In genomic region chr13:73260354-73261035, GRCm38 (mm10) we compare ENCODE assay signal across 10 mouse cellular contexts. TPM values are rescaled to one million over a fixed set of nuclear protein-coding genes. Genes with fewer than 3 reads are reported as not detected.
DNase-seq lines count a peak whose midpoint lies in the region; ATAC-seq and TF ChIP-seq lines count a peak whose summit lies in the region.
"Had no signal": no experiment of that assay in that cellular context is flagged by ENCODE, and none has a peak within 500 bp of the region (broad histone marks: within the 10 kb centered on the region; RNA-seq: fewer than 3 reads in every experiment).

Gene Irx4, plus strand, starts transcription at chr13:73260479.

- ATAC-seq in liver, embryonic 11.5 days (replicated peaks; ENCODE audit: low FRiP score) = no peak
- ATAC-seq in heart, embryonic 11.5 days (replicated peaks; ENCODE audit: insufficient number of reproducible peaks, low FRiP score, low TSS enrichment) = peak; percentile 29; the same call in 1 of the 2 replicates
- no peak for ATAC-seq in intestine, postnatal 0 days
- no peak for ATAC-seq in neural tube, embryonic 15.5 days (ENCODE audit: low FRiP score)
- no peak for ATAC-seq in megakaryocyte progenitor cell, adult 5-6 weeks (replicated peaks; ENCODE audit: poor library complexity)
- ATAC-seq: CD4-positive, CD25-positive, alpha-beta regulatory T cell, adult 4 months had no signal

- H3K4me3 ChIP-seq in liver, embryonic 11.5 days (ENCODE audit: low read depth, low read length) = peak within 1 kb of the TSS; percentile 36
- H3K4me3 ChIP-seq in heart, embryonic 11.5 days (ENCODE audit: low read depth, low read length) = peak within 1 kb of the TSS; percentile 59
- H3K4me3 ChIP-seq in intestine, postnatal 0 days (ENCODE audit: low read depth, low read length) = peak within 1 kb of the TSS; percentile 27
- H3K4me3 ChIP-seq in neural tube, embryonic 15.5 days (replicated peaks) = peak within 1 kb of the TSS; percentile 38

- peaks cover 84% of the 10 kb centered on the region for H3K27me3 ChIP-seq in liver, embryonic 11.5 days (replicated peaks; ENCODE audit: control insufficient read depth, insufficient read depth, low read length)
- peaks cover 78% of the 10 kb centered on the region for H3K27me3 ChIP-seq in heart, embryonic 11.5 days (ENCODE audit: control insufficient read depth, insufficient read depth, low read length)
- peaks cover 81% of the 10 kb centered on the region for H3K27me3 ChIP-seq in intestine, postnatal 0 days (replicated peaks; ENCODE audit: control insufficient read depth, insufficient read depth, low read length)
- H3K27me3 ChIP-seq in neural tube, embryonic 15.5 days (replicated peaks) = peaks cover 92% of the 10 kb centered on the region

- H3K36me3 ChIP-seq in liver, embryonic 11.5 days (ENCODE audit: control insufficient read depth, insufficient read depth, low read length) = no peaks in the 10 kb centered on the region
- no peaks in the 10 kb centered on the region for H3K36me3 ChIP-seq in heart, embryonic 11.5 days (ENCODE audit: control insufficient read depth, insufficient read depth, low read length)
- H3K36me3 ChIP-seq in intestine, postnatal 0 days (ENCODE audit: control insufficient read depth, insufficient read depth) = no peaks in the 10 kb centered on the region
- H3K36me3 ChIP-seq in neural tube, embryonic 15.5 days = no peaks in the 10 kb centered on the region

- 2% methylated on average over 68 of the region's 86 CpGs for WGBS in liver, embryonic 11.5 days
- whole genome bisulfite sequencing in heart, embryonic 11.5 days (ENCODE audit: insufficient replicate concordance) = under 1% methylated on average over 68 of the region's 86 CpGs
- 1% methylated on average over 70 of the region's 86 CpGs for WGBS in intestine, postnatal 0 days
- under 1% methylated on average over 79 of the region's 86 CpGs for WGBS in neural tube, embryonic 15.5 days

- H3K27ac ChIP-seq in liver, embryonic 11.5 days (ENCODE audit: low read depth, low read length) = no peak within 1 kb of the TSS
- peak within 1 kb of the TSS; percentile 92 for H3K27ac ChIP-seq in heart, embryonic 11.5 days (ENCODE audit: low read depth, low read length)
- H3K27ac ChIP-seq in intestine, postnatal 0 days (ENCODE audit: low read depth, low read length) = no peak within 1 kb of the TSS
- H3K27ac ChIP-seq in neural tube, embryonic 15.5 days (replicated peaks) = no peak within 1 kb of the TSS

- H3K9ac ChIP-seq in liver, embryonic 11.5 days (ENCODE audit: low read depth, low read length) = no peak within 1 kb of the TSS
- peak within 1 kb of the TSS; percentile 88 for H3K9ac ChIP-seq in heart, embryonic 11.5 days (ENCODE audit: low read depth, low read length)
- H3K9ac ChIP-seq in intestine, postnatal 0 days (ENCODE audit: low read depth, low read length) = no peak within 1 kb of the TSS
- H3K9ac ChIP-seq in neural tube, embryonic 15.5 days (replicated peaks) = no peak within 1 kb of the TSS

- H3K4me1 ChIP-seq in liver, embryonic 11.5 days (replicated peaks; ENCODE audit: control insufficient read depth, insufficient read depth, low read length) = no peaks in the 10 kb centered on the region; the same call in 1 of the 2 replicates
- H3K4me1 ChIP-seq in heart, embryonic 11.5 days (ENCODE audit: control insufficient read depth, insufficient read depth, low read length) = peaks cover 30% of the 10 kb centered on the region
- H3K4me1 ChIP-seq in intestine, postnatal 0 days (replicated peaks; ENCODE audit: control insufficient read depth, insufficient read depth, low read length) = no peaks in the 10 kb centered on the region
- H3K4me1 ChIP-seq in neural tube, embryonic 15.5 days = peaks cover 41% of the 10 kb centered on the region

- peak within 1 kb of the TSS; percentile 53 for H3K4me2 ChIP-seq in liver, embryonic 11.5 days
- H3K4me2 ChIP-seq in heart, embryonic 11.5 days = peak within 1 kb of the TSS; percentile 76
- peak within 1 kb of the TSS; percentile 64 for H3K4me2 ChIP-seq in intestine, postnatal 0 days (replicated peaks; ENCODE audit: low read depth)
- H3K4me2 ChIP-seq in neural tube, embryonic 15.5 days = peak within 1 kb of the TSS; percentile 86

- H3K9me3 ChIP-seq in liver, embryonic 11.5 days (ENCODE audit: control insufficient read depth, low read length) = no peaks in the 10 kb centered on the region
- H3K9me3 ChIP-seq in heart, embryonic 11.5 days (replicated peaks; ENCODE audit: control insufficient read depth, low read length) = no peaks in the 10 kb centered on the region
- H3K9me3 ChIP-seq in intestine, postnatal 0 days (ENCODE audit: control insufficient read depth) = no peaks in the 10 kb centered on the region
- no peaks in the 10 kb centered on the region for H3K9me3 ChIP-seq in neural tube, embryonic 15.5 days (replicated peaks)

- no peak for TF ChIP-seq CTCF in intestine, postnatal 0 days (IDR thresholded peaks at IDR 0.05; ENCODE audit: low read depth)

- no peak for DNase-seq in liver, embryonic 11.5 days (ENCODE audit: low spot score)
- no peak for DNase-seq in liver
- no peak for DNase-seq in adrenal gland, adult 18-20 months (ENCODE audit: low spot score in 2 of 2)
- DNase-seq in frontal cortex, postnatal 25 days (ENCODE audit: low spot score in 2 of 2) = no peak
- DNase-seq: kidney, adult 9 months had no signal

RNA-seq across cellular contexts. Expression of gene Irx4, which starts in this region (rescaled TPM):
- 0.17 TPM in 1 of 2 replicates, not detected in the other for polyA plus RNA-seq in liver, embryonic 11.5 days (2014; fragmentation: Nextera tagmentation; extraction: Ambion mirVana)
- 39.2 and 45.9 TPM in 2 replicates for polyA plus RNA-seq in heart, embryonic 11.5 days (2014; fragmentation: Nextera tagmentation; extraction: Ambion mirVana)
- 0.27 and 0.38 TPM in 2 replicates for polyA plus RNA-seq in intestine, postnatal 0 days (2015; fragmentation: Nextera tagmentation; extraction: Ambion mirVana)
- polyA plus RNA-seq in neural tube, embryonic 15.5 days (2015; fragmentation: Nextera tagmentation; extraction: Ambion mirVana) = 1.3 and 1.5 TPM in 2 replicates
- not detected in 2 replicates for total RNA-seq in megakaryocyte progenitor cell, adult 5-6 weeks (2015)
- not detected in 2 replicates for total RNA-seq in megakaryocyte progenitor cell, adult 5-6 weeks (2017)
- not detected for total RNA-seq in adrenal gland, adult 18-20 months (2021)
- polyA plus RNA-seq: CD4-positive, CD25-positive, alpha-beta regulatory T cell, adult 4 months had no signal

Comparison
In these comparisons a context has a peak if more than half of its experiments do, and no peak if none do; other contexts are left out.
1. RNA of gene Irx4 (polyA plus RNA-seq): 39.2 to 45.9 TPM in heart, embryonic 11.5 days; 1.3 to 1.5 TPM in neural tube, embryonic 15.5 days, 0.27 to 0.38 TPM in intestine, postnatal 0 days and 0.17 TPM in liver, embryonic 11.5 days; every median in the first group is over 10 times any median in the second.
2. Peak in every context shown above with its lines, with median percentiles within 50 percentile points of each other: H3K4me2 ChIP-seq and H3K4me3 ChIP-seq.